Mouse (Mus musculus) CD8-positive naive resting alpha-beta T cell, adult 57 days (primary cell): ENCODE measurements around the gene Tuba1a. TPM values are rescaled to one million over a fixed set of nuclear protein-coding genes. Genes with fewer than 3 reads are reported as not detected.

Experiments used
- total RNA-seq: library from RNA; stranded (reverse); gene quantifications from one replicate; pipeline ENCODE4 v1.2.4, GENCODE M21; 2023

Tuba1a gene
- 270 TPM for total RNA-seq

GRCm38 (mm10) chr15:98953401-98954356, at the start of gene Tuba1a, which contains the start of gene Gm49450:
Gene Tuba1a, minus strand, starts transcription at chr15:98953703.
Gene Gm49450, minus strand, starts transcription at chr15:98953551.

GRCm38 (mm10) chr15:98934217-98934839, 19.2 kb downstream of the Tuba1a start, which contains the start of gene Tuba1b:
Gene Tuba1b, minus strand, starts transcription at chr15:98934565.

GRCm38 (mm10) chr15:98917538-98918498, 35.7 kb downstream of the Tuba1a start, which contains the start of gene Lmbr1l:
Gene Lmbr1l, minus strand, starts transcription at chr15:98918231.

Other genes starting within 250 kb of the Tuba1a start
- not detected for gene Ccdc65, start 245.5 kb downstream of the Tuba1a start, total RNA-seq
- 2.5 TPM for gene Fkbp11, start 225.5 kb downstream of the Tuba1a start, total RNA-seq
- gene Arf3, start 190.5 kb downstream of the Tuba1a start, total RNA-seq = 94.4 TPM
- gene Wnt10b, start 175.6 kb downstream of the Tuba1a start, total RNA-seq = 0.77 TPM
- gene Wnt1, start 163.8 kb downstream of the Tuba1a start, total RNA-seq = not detected
- 0.21 TPM for gene Ddn, start 144.2 kb downstream of the Tuba1a start, total RNA-seq
- gene Prkag1, start 122.2 kb downstream of the Tuba1a start, total RNA-seq = 117 TPM
- 266 TPM for gene Kmt2d, start 82.5 kb downstream of the Tuba1a start, total RNA-seq
- 20.7 TPM for gene Rhebl1, start 59.2 kb downstream of the Tuba1a start, total RNA-seq
- gene Dhh, start 55.2 kb downstream of the Tuba1a start, total RNA-seq = 1.1 TPM
- gene Lmbr1l, start 35.5 kb downstream of the Tuba1a start, total RNA-seq = 293 TPM
- 244 TPM for gene Tuba1b, start 19.1 kb downstream of the Tuba1a start, total RNA-seq
- not detected for gene Gm49450, start 152 bp downstream of the Tuba1a start, total RNA-seq
- 95.3 TPM for gene Tuba1c, start 76.2 kb upstream of the Tuba1a start, total RNA-seq
- not detected for gene Prph, start 101.5 kb upstream of the Tuba1a start, total RNA-seq
- 0.31 TPM for gene Troap, start 120.9 kb upstream of the Tuba1a start, total RNA-seq
- gene C1ql4, start 134.1 kb upstream of the Tuba1a start, total RNA-seq = not detected
- gene Dnajc22, start 139.5 kb upstream of the Tuba1a start, total RNA-seq = not detected
- not detected for gene Spats2, start 172.2 kb upstream of the Tuba1a start, total RNA-seq